Mouse (Mus musculus): ENCODE results near the gene Asb6. TPM values are rescaled to one million over a fixed set of nuclear protein-coding genes. Genes with fewer than 3 reads are reported as not detected.

Asb6 gene
- total and polyA plus RNA-seq, 3 experiments: 21.9 to 30.0 (median 23.7) TPM

DNA sequence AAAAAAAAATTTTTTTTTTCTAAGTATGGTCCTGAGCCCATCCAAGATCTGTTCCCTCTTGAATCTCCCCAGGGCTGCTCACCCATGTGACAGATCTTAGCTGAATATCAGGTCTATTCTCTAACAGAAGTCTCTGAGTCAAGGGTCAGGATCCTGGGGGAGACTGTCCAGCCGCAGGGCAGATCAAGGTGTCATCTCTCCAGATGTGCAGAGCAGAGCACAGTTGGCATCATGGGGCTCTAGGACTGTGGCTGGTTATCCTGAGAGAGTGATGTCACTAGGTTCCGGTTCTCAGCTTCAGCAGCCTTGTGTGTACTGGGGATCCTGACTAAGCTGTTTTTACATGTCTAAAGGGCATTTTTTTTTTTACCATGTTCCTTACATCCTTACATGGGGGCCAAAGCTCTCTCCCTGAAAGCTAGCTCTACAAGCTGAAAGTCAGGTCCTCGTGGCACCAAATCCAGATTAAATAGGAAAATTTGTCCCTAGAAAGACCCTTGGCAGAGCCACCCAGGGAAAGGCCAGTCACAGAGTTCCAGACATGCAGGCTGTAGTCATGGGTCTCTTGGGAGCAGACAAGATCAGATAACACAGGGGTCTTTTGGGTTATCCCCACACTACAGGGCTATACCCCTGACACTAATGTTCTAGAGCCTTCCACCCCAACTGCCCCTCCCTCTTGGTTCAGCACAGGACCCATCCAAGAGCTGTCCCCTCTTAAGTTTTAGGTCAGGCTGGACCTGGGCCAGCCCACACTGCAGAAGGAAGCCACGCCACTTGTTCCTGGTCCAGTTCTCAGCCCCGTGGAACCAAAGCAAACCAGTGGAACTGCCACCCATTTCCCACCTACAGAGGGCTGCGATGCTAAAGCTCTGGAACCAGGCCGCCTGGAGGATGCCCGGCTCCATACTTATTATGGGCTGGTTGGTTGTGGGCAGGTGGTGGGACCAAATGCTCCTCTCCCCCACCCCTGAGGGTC lies 47.5 kb downstream of the Asb6 start:
- no peak for DNase-seq (ENCODE audit: extremely low read depth)
- Histone ChIP-seq H3K79me2 (replicated peaks; ENCODE audit: control insufficient read depth, extremely low read depth, insufficient read depth, poor library complexity, severe bottlenecking) (no peaks in the 10 kb centered on the region), H3K4me1 (ENCODE audit: control insufficient read depth in 1 of 2, insufficient read depth in 2 of 2) (peaks cover 3 to 18% of the 10 kb centered on the region in 2 experiments; a peak in 3 of 4 replicates), H3K36me3 (replicated peaks in 1 of 2; ENCODE audit: control insufficient read depth in 1 of 2, insufficient read depth in 1 of 2, low read length in 1 of 2) (no peaks in the 10 kb centered on the region), H3K4me3 (replicated peaks in 1 of 3; ENCODE audit: low read depth in 2 of 3, low read length in 2 of 3, poor library complexity in 1 of 3) (no peak overlapping the region), H3K27me3 (replicated peaks) (no peaks in the 10 kb centered on the region), H3K9me3 (replicated peaks; ENCODE audit: low read length) (no peaks in the 10 kb centered on the region), H3K27ac (ENCODE audit: insufficient read depth, low read depth) (no peak overlapping the region), H3K4me2 (ENCODE audit: insufficient read depth, low read depth, poor library complexity, severe bottlenecking) (no peak overlapping the region), H3K9ac (ENCODE audit: insufficient read depth, low read depth) (no peak overlapping the region)
- dilution Hi-C loops (cut with MboI; ENCODE audit: extremely low pct_ligation_motif_present, extremely low pct_unique_long_range_greater_than_20kb, low sequenced_read_pairs) (no loop called here), in situ Hi-C loops (cut with MboI; ENCODE audit: low pct_ligation_motif_present, low pct_unique_long_range_greater_than_20kb, low sequenced_read_pairs) (no loop called here)
- TF ChIP-seq MXI1 (IDR thresholded peaks at IDR 0.05; ENCODE audit: low read depth, low read length) (no peak), ZNF384 (IDR thresholded peaks at IDR 0.05; ENCODE audit: low read depth, low read length) (no peak), NRF1 (IDR thresholded peaks at IDR 0.05; ENCODE audit: low read depth, low read length) (no peak), MAZ (IDR thresholded peaks at IDR 0.05; ENCODE audit: low read depth, low read length) (no peak)

DNA sequence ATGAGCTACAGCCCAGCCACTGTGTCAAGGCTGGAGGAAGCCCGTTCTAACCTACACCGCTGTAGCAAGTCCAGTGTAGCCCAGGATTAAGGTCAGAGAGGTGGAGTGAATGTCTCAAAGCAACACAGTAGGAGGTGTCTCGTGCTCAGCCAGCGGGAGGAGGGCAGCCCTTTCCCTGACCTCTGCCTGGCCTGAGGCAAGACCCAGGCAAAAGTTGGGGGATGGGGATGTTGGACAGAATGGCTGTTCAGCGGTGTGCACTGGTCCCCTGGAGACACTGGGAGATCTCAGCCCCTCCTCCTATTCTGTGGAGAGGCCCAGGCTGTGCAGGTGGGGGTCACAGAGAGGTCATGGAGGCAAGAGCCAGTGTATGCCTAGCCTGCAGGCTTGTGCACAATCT lies 50.9 kb downstream of the Asb6 start:
- Histone ChIP-seq H3K79me2 (replicated peaks; ENCODE audit: control insufficient read depth, extremely low read depth, insufficient read depth, poor library complexity, severe bottlenecking) (no peaks in the 10 kb centered on the region), H3K4me1 (ENCODE audit: control insufficient read depth in 1 of 2, insufficient read depth in 2 of 2) (peaks cover 3 to 24% of the 10 kb centered on the region in 2 experiments; a peak in 3 of 4 replicates), H3K9me3 (replicated peaks; ENCODE audit: low read length) (no peaks in the 10 kb centered on the region), H3K27ac (ENCODE audit: insufficient read depth, low read depth) (no peak overlapping the region), H3K4me2 (ENCODE audit: insufficient read depth, low read depth, poor library complexity, severe bottlenecking) (no peak overlapping the region), H3K9ac (ENCODE audit: insufficient read depth, low read depth) (no peak overlapping the region), H3K27me3 (replicated peaks) (peaks cover 9% of the 10 kb centered on the region), H3K4me3 (replicated peaks in 1 of 3; ENCODE audit: low read depth in 2 of 3, low read length in 2 of 3, poor library complexity in 1 of 3) (no peak overlapping the region), H3K36me3 (replicated peaks in 1 of 2; ENCODE audit: control insufficient read depth in 1 of 2, insufficient read depth in 1 of 2, low read length in 1 of 2) (no peaks in the 10 kb centered on the region)
- no peak for DNase-seq (ENCODE audit: extremely low read depth)
- dilution Hi-C loops (cut with MboI; ENCODE audit: extremely low pct_ligation_motif_present, extremely low pct_unique_long_range_greater_than_20kb, low sequenced_read_pairs): no loop called here
- in situ Hi-C loops (cut with MboI; ENCODE audit: low pct_ligation_motif_present, low pct_unique_long_range_greater_than_20kb, low sequenced_read_pairs): no loop called here
- TF ChIP-seq SMC3 (IDR thresholded peaks at IDR 0.05; ENCODE audit: low read depth, low read length) (no peak), TBP (conservative IDR thresholded peaks at IDR 0.05; ENCODE audit: low read depth, low read length) (no peak), MEF2A (IDR thresholded peaks at IDR 0.05; ENCODE audit: borderline replicate concordance, low read depth, low read length) (no peak), CHD2 (IDR thresholded peaks at IDR 0.05; ENCODE audit: low read length) (no peak), IRF4 (IDR thresholded peaks at IDR 0.05; ENCODE audit: low read depth, low read length) (no peak), GABPA (IDR thresholded peaks at IDR 0.05; ENCODE audit: insufficient replicate concordance, low read depth, low read length) (no peak), ZKSCAN1 (IDR thresholded peaks at IDR 0.05; ENCODE audit: borderline replicate concordance, low read depth, low read length) (no peak), E2F4 (IDR thresholded peaks at IDR 0.05; ENCODE audit: insufficient replicate concordance, low read depth, low read length) (no peak), HCFC1 (IDR thresholded peaks at IDR 0.05; ENCODE audit: low read depth, low read length) (no peak), TCF12 (IDR thresholded peaks at IDR 0.05; ENCODE audit: low read depth, low read length) (no peak), RAD21 (IDR thresholded peaks at IDR 0.05; ENCODE audit: low read depth, low read length) (no peak), KAT2A (IDR thresholded peaks at IDR 0.05; ENCODE audit: insufficient replicate concordance, low read length) (no peak), MXI1 (IDR thresholded peaks at IDR 0.05; ENCODE audit: low read depth, low read length) (no peak), CTCF (conservative IDR thresholded peaks at IDR 0.05 in 1 of 2, IDR thresholded peaks at IDR 0.05 in 1 of 2; ENCODE audit: low read depth in 2 of 2, low read length in 2 of 2) (no peak), USF2 (conservative IDR thresholded peaks at IDR 0.05; ENCODE audit: low read depth, low read length) (no peak), JUND (conservative IDR thresholded peaks at IDR 0.05; ENCODE audit: low read depth, low read length) (no peak), SIN3A (IDR thresholded peaks at IDR 0.05; ENCODE audit: low read length) (no peak), ETS1 (conservative IDR thresholded peaks at IDR 0.05; ENCODE audit: low read depth, low read length) (no peak), JUN (IDR thresholded peaks at IDR 0.05; ENCODE audit: insufficient read depth, low read depth, low read length) (no peak)
